Mouse (Mus musculus) left cerebral cortex, postnatal 10 days (tissue): ENCODE data around the gene Upb1. TPM values are rescaled to one million over a fixed set of nuclear protein-coding genes. Genes with fewer than 3 reads are reported as not detected.

Source experiments
- DNase-seq, 2 experiments: peaks; one replicate each; pipeline ENCODE4 v3.0.0; 2021 to 2022; ENCODE audit warnings: low spot score in 2 of 2, mixed read lengths in 1 of 2; ENCODE audit errors: extremely low spot score in 1 of 2
- intact Hi-C: fragments of 180-260 bp; cut with DNase I; formaldehyde crosslinking; loops from one replicate; pipeline ENCODE4 v1.15.1; 2025
- total RNA-seq, 2 experiments: library from RNA; stranded (reverse); gene quantifications; 2 replicates each; pipeline ENCODE4 v1.2.3; 2021

Gene Upb1
- total RNA-seq, 2 experiments from 2014 or later, result 0.32 to 0.51 TPM

GRCm38 (mm10) chr10:75417363-75418042, 16.6 kb downstream of the Upb1 start:
- DNase-seq, result no peak
- intact Hi-C loops, result no loop called here

DNA sequence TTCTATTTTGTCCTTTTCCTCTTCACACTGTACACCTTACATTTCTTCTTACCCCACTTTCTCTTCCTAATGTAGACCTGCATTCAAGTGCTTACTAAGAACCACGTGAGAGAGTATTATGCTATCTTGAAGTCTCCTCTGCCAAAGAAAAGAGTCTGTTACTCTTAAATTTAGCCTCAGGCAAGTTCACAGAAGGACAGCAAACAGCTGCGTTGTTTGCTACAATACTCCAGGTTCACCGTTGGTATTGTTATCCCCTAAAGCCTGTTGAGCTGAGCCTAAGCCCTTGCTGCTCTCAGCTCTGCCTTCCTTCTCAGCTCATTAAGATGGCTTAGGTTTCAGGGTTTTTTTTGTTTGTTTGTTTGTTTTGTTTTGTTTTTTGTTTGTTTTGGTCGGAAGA, 17.8 kb downstream of the Upb1 start:
- DNase-seq, result no peak
- intact Hi-C loops, result no loop called here

- no peak for DNase-seq
- intact Hi-C loops, result no loop called here
Observed at GRCm38 (mm10) chr10:75424498-75424901, 23.6 kb downstream of the Upb1 start.

DNA sequence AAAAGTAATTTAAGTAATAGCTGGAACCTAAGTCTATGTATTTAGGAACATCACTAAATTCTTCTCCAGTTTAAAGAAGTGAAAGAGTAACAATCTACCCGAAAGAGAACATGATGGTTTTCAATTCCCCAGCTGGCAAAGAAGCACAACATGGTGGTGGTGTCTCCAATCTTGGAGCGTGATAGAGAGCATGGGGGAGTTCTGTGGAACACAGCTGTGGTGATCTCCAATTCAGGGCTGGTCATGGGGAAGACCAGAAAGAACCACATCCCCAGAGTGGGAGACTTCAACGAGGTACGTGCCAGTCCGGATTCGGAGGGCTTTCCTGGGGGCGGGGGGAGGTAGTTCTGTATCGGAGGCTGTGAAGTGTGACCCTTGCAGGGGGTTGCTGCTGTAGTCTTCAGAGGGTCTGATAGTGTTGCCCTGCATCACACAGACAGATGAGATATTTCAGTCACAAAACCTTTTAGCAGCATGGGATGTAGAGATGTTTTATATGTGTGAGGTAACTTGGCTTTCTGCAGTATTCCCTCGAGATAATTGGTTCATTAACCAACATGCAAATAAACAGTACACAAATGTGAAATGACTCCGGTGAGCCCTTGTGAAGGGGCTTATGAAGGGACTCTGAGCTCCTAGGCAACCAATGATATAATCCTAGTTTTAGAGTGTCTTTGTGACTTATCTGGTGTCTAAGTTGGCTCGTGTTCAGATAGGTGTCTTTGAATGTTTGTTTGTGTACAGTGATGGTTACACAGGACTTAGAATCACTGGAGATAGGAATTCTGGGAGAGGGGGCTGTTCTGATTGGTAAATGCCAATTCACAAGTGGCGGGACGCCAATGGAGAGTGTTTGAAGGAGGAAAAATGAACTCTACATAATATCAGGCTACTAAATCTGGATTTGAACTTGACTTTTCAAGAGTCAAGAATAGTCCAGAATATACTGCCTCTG, 27.4 kb downstream of the Upb1 start:
- intact Hi-C loops, result no loop called here
- no peak for DNase-seq

GRCm38 (mm10) chr10:75429004-75429380, 28.1 kb downstream of the Upb1 start:
- intact Hi-C loops, result no loop called here
- DNase-seq, result no peak

DNA sequence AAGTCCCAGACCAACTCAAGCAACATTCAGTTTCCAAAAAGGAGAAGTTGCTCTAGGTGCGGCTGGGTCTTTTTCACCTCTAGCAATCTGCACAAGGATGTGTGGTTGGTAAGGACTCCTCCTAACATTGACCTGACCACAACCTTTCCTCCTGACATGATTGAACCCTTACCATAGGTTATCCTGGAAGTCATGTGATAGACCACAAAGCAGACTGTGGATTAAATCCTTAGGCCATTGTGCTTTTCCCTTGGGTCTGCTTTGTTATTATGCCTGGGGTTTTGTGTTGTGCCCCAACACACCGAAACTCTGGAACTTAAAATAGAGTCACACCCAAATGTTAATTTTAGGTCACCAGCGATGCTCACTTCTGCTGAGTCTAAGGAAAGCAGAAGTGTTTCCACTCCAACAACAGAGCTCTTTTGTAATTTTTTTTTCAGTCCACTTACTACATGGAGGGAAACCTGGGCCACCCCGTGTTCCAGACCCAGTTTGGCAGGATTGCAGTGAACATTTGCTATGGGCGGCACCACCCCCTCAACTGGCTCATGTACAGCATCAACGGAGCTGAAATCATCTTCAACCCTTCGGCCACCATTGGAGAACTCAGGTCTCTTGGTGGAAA, 28.7 kb downstream of the Upb1 start:
- DNase-seq, result no peak
- intact Hi-C loops, result no loop called here

DNA sequence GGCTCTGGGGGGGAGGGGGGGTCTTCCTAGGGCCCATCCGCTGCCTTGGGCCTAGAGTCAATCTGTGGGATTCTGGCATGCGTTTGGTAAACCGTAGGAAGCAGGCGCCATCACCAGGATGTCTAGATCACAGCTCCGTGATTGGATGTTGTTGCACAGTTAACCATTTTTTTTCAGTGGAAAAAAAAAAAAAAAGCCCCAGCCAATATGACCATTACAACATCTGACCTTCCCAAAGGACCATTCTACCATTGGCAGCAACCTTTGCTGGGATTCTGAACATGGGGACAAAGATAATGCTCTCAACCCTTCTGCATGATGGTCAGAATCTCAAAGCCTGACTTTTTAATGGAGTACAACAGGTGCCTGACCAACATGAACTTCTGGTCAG, 29.2 kb downstream of the Upb1 start:
- intact Hi-C loops, result no loop called here
- no peak for DNase-seq

DNA sequence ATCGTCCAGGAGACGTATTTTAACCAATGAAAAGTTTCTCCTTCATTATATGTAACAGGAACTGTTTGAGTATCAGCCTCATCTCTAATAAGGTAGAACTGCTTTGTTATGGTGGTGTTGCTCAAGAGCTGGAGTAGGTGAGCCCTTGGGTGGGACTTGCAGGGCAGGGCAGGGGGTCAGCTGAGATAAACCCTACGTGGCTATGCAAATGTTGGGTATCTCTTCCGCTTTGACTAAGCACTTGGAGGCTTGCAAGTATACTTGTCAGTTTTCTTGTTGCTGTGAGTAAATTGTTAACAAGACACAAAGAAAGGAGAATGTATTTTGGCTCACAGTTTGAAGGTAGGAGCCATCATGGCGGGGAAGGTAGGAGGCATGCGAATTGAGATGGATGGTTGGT, 29.7 kb downstream of the Upb1 start:
- intact Hi-C loops, result no loop called here
- no peak for DNase-seq

- peak; percentile 80 to 81 for DNase-seq
- intact Hi-C loops, result loop anchor here (2.0 to 5.0 kb wide), 4 partner anchors 46 to 254 kb away; partner anchors contain the start of gene Adora2a
Observed at GRCm38 (mm10) chr10:75436604-75437217, 35.8 kb downstream of the Upb1 start.

- peak in 1 of 2 experiments; percentile 14 for DNase-seq
- intact Hi-C loops, result loop anchor here (2.0 to 5.0 kb wide), 4 partner anchors 45 to 254 kb away; partner anchors contain the start of gene Adora2a
Observed at GRCm38 (mm10) chr10:75437284-75437683, 36.4 kb downstream of the Upb1 start.

DNA sequence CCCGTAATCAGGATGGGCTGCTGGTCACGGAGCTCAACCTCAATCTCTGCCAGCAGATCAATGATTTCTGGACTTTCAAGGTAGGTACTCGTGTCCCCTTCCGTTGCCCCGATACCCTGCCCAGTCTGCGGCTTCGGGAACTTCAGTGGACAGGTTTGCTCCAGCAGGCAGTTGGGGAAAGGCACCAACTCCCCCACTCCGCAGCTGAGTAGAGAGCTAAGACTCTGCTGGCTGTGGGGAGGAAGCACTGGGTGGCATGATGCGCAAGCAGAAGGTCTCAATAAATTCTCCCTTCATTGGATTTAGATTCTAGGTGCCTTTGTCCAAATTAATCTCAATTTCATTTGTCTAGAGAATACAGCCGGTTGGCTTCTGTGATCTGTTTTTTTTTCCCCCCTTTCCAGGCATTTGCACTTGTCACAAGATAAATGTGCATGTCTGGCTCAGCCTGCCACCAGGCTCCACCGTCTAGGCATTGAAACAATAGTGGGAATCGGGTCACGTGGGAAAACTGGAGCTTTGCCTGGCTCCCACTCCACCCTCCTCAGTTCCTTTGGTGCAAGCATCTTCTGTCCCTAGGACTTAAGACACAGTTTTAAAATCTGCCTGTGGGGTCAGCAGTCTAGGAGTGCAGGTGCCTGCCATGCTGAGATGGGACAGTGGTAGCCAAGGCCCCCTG, 37.4 kb downstream of the Upb1 start:
- peak in 1 of 2 experiments; percentile 65 for DNase-seq
- intact Hi-C loops, result loop anchor here (2.0 to 5.0 kb wide), 4 partner anchors 44 to 183 kb away; partner anchors contain the start of gene Adora2a

DNA sequence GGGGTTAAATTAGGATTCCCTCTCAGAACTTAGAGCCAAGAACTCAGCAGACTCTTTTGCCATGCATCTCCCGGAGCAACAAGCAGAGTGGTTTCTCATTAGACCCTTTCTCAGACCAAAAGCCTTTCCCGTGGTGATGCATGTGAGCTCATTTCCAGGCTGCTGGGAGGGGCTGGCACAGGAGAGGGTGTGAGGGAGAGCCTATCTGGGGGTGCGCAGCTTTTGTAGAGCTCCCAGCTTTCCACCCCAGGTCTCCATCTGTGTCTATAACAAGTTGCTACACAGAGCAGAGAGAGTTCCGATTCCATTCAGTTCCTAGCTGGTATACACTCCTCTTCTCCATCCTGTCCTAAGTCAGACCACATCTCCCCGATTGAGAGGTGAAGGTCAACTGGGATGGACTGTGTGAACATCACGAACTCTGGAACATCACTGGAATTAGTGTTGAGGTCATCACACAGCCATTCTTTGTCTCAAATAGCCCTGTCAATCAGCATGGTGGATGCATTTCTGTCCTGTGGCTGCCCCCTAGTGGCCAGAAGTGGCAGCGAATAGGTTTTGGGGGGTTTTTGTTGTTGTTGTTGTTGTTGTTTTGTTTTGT, 38.4 kb downstream of the Upb1 start:
- DNase-seq, result peak in 1 of 2 experiments; percentile 39
- intact Hi-C loops, result loop anchor here (2.0 to 5.0 kb wide), 4 partner anchors 43 to 185 kb away; partner anchors contain the start of gene Adora2a

GRCm38 (mm10) chr10:75440756-75441155, 39.8 kb downstream of the Upb1 start:
- intact Hi-C loops, result no loop called here
- DNase-seq, result peak in 1 of 2 experiments; percentile 2

DNA sequence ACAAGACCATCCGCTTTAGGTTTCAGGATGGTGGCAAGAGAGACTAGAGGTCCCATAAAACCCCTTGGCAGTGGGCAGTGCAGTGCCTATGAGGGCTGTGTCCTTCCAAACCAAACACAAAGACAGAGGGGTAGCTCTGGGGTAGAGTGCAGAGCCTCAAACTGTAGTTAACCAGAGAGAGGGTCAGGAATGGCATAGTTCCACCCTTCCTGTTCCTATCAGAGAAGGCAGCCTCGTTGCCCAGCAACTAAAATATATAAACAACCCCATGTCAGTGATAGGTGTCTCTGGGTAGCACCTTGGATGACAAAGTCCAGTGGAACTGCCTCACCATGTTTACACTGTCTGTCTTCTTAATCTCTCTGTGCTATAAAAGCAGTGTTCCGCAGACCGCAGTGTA, 40.9 kb downstream of the Upb1 start:
- peak in 1 of 2 experiments; percentile 2 for DNase-seq
- intact Hi-C loops, result no loop called here

DNA sequence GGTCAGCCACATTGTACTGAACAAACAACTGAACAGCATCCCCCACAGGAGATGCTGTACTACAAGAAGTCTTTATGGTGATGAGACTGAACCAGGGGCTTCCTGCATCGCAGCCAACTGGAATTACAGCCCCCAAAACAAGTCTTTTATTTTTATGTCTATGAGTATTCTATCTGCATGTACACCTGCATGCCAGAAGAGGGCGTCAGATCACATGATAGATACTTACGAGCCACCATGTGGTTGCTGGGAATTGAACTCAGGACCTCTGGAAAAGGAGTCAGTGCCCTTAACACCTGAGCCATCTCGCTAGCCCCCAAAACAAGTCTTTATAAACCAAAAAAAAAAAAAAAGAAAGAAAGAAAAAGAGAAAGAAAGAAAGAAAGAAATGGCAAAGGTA, 42.1 kb downstream of the Upb1 start:
- no peak for DNase-seq
- intact Hi-C loops, result no loop called here

DNA sequence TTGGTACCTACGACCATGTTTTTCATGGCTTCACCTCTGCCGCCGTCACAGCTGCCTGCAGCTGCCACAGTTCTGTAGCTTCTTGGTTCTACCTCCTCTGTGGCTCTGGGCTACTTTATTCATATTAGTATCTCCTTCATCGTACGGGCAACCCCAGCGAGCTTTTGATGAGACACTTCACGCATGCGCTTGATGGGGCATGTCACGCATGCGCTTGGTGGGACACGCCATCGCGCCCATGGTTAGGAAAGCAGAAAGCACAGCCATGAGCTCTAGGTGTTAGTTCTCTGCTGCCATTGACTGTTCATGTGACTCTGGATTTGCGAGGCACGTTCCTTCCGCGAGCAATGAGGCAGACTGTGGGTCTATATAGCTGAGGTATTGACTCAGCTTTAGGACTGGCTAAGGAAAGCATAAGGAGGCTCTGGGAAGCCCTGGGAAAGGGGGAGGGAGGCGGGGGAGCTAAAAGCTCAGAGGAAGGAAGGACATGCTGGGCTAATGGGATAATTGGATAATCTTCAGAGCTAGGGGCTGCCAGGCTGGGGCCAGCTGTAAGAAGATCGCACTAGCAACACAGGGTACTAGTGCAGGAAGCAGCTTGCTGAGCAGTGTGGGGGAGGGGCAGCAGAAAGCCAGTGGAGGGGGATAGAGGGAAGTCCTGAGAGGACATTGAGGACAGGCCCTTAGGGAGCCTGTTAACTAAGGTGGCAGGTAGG, 43.4 kb downstream of the Upb1 start:
- intact Hi-C loops, result no loop called here
- DNase-seq, result peak in 1 of 2 experiments; percentile 71

DNA sequence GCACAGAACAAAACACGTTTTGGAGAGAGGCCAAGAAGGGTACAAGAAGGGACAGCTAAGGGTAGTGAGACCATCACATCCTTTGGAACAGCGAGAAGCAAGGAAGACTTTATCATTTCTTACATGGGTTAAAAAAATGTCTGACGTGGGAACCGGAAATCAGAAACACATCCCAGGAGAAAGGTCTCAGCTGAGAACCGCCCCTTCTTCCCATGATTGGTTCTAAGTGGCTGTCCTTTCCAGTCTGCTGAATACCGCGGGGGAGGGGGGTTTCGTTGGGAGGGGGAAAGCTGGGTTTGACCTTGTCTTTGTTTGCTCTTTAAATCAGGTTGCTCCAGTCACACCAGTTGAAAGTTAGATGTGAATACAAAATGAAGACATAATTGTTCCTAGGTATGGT, 44.1 kb downstream of the Upb1 start:
- intact Hi-C loops, result no loop called here
- no peak for DNase-seq
